Mouse (Mus musculus) kidney, embryonic 14.5 days (tissue): ENCODE results near the gene Fbxo41. TPM values are rescaled to one million over a fixed set of nuclear protein-coding genes. Genes with fewer than 3 reads are reported as not detected.

Experiments
- ATAC-seq: fragments of 200-750 bp; cut with Nextera tagmentation; 2 replicates; pipeline ENCODE4 v1.8.0; 2017; ENCODE audit warnings: moderate number of reproducible peaks, mild to moderate bottlenecking, moderate TSS enrichment, moderate library complexity; ENCODE audit not compliant: low FRiP score, low TSS enrichment
- H3K27ac ChIP-seq: fragments of 300-500 bp; sonication (generic); 2 replicates; pipeline ENCODE4 v1.5.1; 2014; ENCODE audit warnings: low read depth, mild to moderate bottlenecking, low read length, moderate library complexity, mixed read lengths
- H3K27me3 ChIP-seq: fragments of 300-500 bp; sonication (generic); 2 replicates; pipeline ENCODE4 v1.6.1; 2014; ENCODE audit warnings: mild to moderate bottlenecking, low read length; ENCODE audit not compliant: control insufficient read depth, insufficient read depth
- H3K36me3 ChIP-seq: fragments of 300-500 bp; sonication (generic); 2 replicates; pipeline ENCODE4 v1.6.1; 2014; ENCODE audit warnings: low read length, mixed read lengths; ENCODE audit not compliant: control insufficient read depth, insufficient read depth
- H3K4me1 ChIP-seq: fragments of 300-500 bp; sonication (generic); 2 replicates; pipeline ENCODE4 v1.6.1; 2014; ENCODE audit warnings: low read length, mixed read lengths; ENCODE audit not compliant: control insufficient read depth, insufficient read depth
- H3K4me2 ChIP-seq: fragments of 300-500 bp; sonication (generic); replicated peaks from 2 replicates; pipeline ENCODE4 v1.6.1; 2014; ENCODE audit warnings: low read depth, mild to moderate bottlenecking, low read length
- H3K4me3 ChIP-seq: fragments of 300-500 bp; sonication (generic); 2 replicates; pipeline ENCODE4 v1.5.1; 2014; ENCODE audit warnings: mild to moderate bottlenecking, low read length
- H3K9ac ChIP-seq: fragments of 300-500 bp; sonication (generic); 2 replicates; pipeline ENCODE4 v1.6.1; 2014; ENCODE audit warnings: low read depth, mild to moderate bottlenecking, low read length, moderate library complexity
- H3K9me3 ChIP-seq: fragments of 300-500 bp; sonication (generic); 2 replicates; pipeline ENCODE4 v1.6.1; 2016; ENCODE audit warnings: low read length; ENCODE audit not compliant: control insufficient read depth
- WGBS: fragments of 180-500 bp; shearing (Covaris S2); extraction: QIAGEN DNeasy Blood & Tissue Kit; methylation state at CpG from one replicate; pipeline ENCODE4 v1.1.7; 2014; 5-methylcytosine and 5-hydroxymethylcytosine counted together
- polyA plus RNA-seq: library from polyadenylated mRNA; unstranded; fragments of >200 nt; fragmentation: Nextera tagmentation; extraction: Ambion mirVana; gene quantifications from 2 replicates; pipeline ENCODE4 v1.2.1, GENCODE M21; 2014

Fbxo41 gene
- polyA plus RNA-seq, 1 experiment from 2014 or later, result 0.05 TPM

DNA sequence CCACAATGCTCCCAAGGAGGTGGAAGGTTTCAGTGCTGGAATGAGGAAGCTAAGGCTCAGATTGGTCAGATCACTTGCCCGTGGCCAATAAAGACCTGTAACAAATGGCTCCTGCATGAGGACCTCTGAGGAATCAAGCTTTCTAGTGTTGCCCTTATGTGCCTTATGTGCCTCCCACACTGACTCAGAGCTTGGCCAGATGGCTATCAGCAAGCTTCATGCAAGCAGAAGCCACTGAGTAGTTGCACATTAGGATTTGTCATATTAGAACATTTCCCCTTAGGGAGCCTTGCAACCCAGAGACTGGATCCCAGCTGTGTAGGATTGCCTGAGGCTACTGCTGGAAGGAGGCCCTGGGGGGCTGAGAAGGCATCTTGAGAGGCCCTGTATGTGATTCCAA, 2.4 kb downstream of the Fbxo41 start:
- Histone ChIP-seq H3K27me3 (peaks cover 24% of the 10 kb centered on the region), H3K9me3 (no peaks in the 10 kb centered on the region), H3K36me3 (no peaks in the 10 kb centered on the region), H3K4me2 (no peak overlapping the region), H3K27ac (no peak overlapping the region), H3K4me3 (no peak overlapping the region), H3K4me1 (peaks cover 6% of the 10 kb centered on the region; the same call in 1 of the 2 replicates), H3K9ac (no peak overlapping the region)
- 70% methylated on average over 1 of the region's 1 CpGs for WGBS
- ATAC-seq, result no peak

DNA sequence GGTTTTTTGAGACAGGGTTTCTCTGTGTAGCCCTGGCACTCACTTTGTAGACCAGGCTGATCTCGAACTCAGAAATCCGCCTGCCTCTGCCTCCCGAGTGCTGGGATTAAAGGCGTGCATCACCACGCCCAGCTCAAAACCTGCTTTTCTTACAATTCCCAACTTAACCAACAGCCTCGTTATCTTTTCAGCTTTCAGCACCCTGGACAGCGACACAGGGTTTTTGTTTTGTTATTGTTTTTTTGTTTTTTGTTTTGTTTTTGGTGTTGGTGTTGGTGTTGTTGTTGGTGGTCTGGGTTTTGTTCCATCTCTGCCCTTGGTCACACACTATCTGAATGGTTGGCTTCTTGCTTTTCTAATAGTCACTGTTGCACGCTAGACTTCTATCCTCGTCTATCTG, 4.6 kb downstream of the Fbxo41 start:
- H3K9ac ChIP-seq, result no peak overlapping the region
- 56% methylated on average over 9 of the region's 9 CpGs for WGBS
- H3K4me3 ChIP-seq, result no peak overlapping the region
- H3K27ac ChIP-seq, result no peak overlapping the region
- no peaks in the 10 kb centered on the region for H3K36me3 ChIP-seq
- H3K27me3 ChIP-seq, result peaks cover 16% of the 10 kb centered on the region
- no peaks in the 10 kb centered on the region for H3K9me3 ChIP-seq
- ATAC-seq, result no peak
- no peak overlapping the region for H3K4me2 ChIP-seq
- H3K4me1 ChIP-seq, result peaks cover 6% of the 10 kb centered on the region; the same call in 1 of the 2 replicates

DNA sequence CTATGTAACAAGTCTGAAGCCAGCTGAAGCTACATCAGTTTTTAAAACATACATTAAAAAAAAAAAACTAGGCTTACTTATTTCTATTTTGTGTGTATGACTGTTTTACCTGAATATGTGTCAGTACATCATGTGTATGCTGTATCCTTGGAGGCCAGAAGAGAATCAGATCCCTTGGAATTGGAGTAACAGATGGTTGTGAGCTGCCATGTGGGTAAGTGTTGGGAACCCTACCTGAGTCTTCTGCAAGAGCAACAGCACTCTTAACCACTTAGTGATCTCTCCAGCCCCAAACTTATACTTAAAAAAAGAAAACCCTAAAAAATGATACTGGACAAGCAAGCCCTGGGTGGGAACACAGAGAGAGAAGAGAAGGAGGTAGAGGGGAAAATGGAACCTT, 5.8 kb downstream of the Fbxo41 start:
- Histone ChIP-seq H3K4me1 (0 out of 2 replicates have a peak, but pooled peaks cover under 1% of the 10 kb centered on the region), H3K27ac (no peak overlapping the region), H3K4me2 (no peak overlapping the region), H3K9me3 (no peaks in the 10 kb centered on the region), H3K36me3 (no peaks in the 10 kb centered on the region), H3K9ac (no peak overlapping the region), H3K27me3 (peaks cover 6% of the 10 kb centered on the region), H3K4me3 (no peak overlapping the region)
- ATAC-seq, result no peak

- Histone ChIP-seq H3K27me3 (no peaks in the 10 kb centered on the region), H3K4me3 (no peak overlapping the region), H3K36me3 (no peaks in the 10 kb centered on the region), H3K9ac (no peak overlapping the region), H3K9me3 (no peaks in the 10 kb centered on the region), H3K27ac (no peak overlapping the region), H3K4me1 (no peaks in the 10 kb centered on the region; the same call in 1 of the 2 replicates), H3K4me2 (no peak overlapping the region)
- ATAC-seq, result no peak
- 88% methylated on average over 3 of the region's 3 CpGs for WGBS
Observed at GRCm38 (mm10) chr6:85491606-85492005, 11.2 kb downstream of the Fbxo41 start.

DNA sequence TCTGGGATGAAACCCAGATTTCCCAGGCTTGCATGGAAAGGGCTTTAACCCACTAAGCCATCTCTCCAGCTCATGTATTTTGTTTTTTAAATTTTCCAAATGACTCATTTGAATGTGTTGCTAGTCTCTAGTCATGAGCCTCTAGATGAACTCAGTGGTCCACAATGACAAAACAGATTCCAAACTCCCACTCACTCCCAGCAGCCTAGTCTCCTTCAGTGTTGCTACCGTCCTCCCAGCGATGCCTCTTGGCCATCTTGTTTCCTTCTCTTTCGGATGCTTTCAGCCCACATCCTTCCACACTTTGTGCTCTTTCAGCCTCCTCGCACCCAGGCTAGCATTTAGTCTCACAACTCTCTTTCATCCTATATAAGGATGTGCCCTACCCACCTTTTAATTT, 12.5 kb downstream of the Fbxo41 start:
- Histone ChIP-seq H3K4me1 (no peaks in the 10 kb centered on the region; the same call in 1 of the 2 replicates), H3K27ac (no peak overlapping the region), H3K27me3 (peaks cover 9% of the 10 kb centered on the region), H3K4me2 (no peak overlapping the region), H3K36me3 (no peaks in the 10 kb centered on the region), H3K4me3 (no peak overlapping the region), H3K9ac (no peak overlapping the region), H3K9me3 (no peaks in the 10 kb centered on the region)
- ATAC-seq, result no peak
- WGBS, result 87% methylated on average over 4 of the region's 4 CpGs

- Histone ChIP-seq H3K27me3 (peaks cover 14% of the 10 kb centered on the region), H3K4me3 (no peak overlapping the region), H3K27ac (no peak overlapping the region), H3K9ac (no peak overlapping the region), H3K4me1 (no peaks in the 10 kb centered on the region; the same call in 1 of the 2 replicates), H3K36me3 (no peaks in the 10 kb centered on the region), H3K9me3 (no peaks in the 10 kb centered on the region), H3K4me2 (no peak overlapping the region)
- WGBS, result 79% methylated on average over 3 of the region's 3 CpGs
- no peak for ATAC-seq
Observed at GRCm38 (mm10) chr6:85489717-85490116, 13.1 kb downstream of the Fbxo41 start.

GRCm38 (mm10) chr6:85488510-85488909, 14.3 kb downstream of the Fbxo41 start:
- peaks cover 26% of the 10 kb centered on the region for H3K27me3 ChIP-seq
- no peaks in the 10 kb centered on the region; the same call in 1 of the 2 replicates for H3K4me1 ChIP-seq
- no peak overlapping the region for H3K4me2 ChIP-seq
- 72% methylated on average over 4 of the region's 4 CpGs for WGBS
- no peaks in the 10 kb centered on the region for H3K36me3 ChIP-seq
- no peak overlapping the region for H3K4me3 ChIP-seq
- peak; percentile 67; the same call in 1 of the 2 replicates for ATAC-seq
- no peak overlapping the region for H3K27ac ChIP-seq
- no peaks in the 10 kb centered on the region for H3K9me3 ChIP-seq
- no peak overlapping the region for H3K9ac ChIP-seq

DNA sequence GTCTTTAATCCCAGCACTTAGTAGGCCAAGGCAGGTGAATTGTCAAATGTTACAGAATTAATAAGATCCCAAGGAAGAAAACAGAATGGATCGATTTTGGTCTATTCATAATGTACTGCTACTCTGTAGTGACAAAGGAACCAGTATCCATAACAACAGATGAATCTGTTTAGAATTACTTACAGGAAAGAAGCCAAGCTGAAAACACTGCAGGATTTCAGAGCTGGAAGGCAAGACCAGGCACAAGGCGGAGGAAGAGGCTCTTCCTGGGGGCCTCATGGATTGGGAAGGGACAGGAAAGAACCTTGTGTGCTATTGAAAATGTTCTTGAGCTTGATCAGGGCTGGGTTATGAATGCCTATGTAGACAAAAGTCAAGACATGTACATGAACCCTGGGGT, 17.1 kb downstream of the Fbxo41 start:
- ATAC-seq, result no peak
- Histone ChIP-seq H3K9ac (no peak overlapping the region), H3K4me1 (no peaks in the 10 kb centered on the region; the same call in 1 of the 2 replicates), H3K36me3 (no peaks in the 10 kb centered on the region), H3K4me3 (no peak overlapping the region), H3K4me2 (no peak overlapping the region), H3K27ac (no peak overlapping the region), H3K27me3 (peaks cover 36% of the 10 kb centered on the region), H3K9me3 (no peaks in the 10 kb centered on the region)
- 86% methylated on average over 2 of the region's 2 CpGs for WGBS

DNA sequence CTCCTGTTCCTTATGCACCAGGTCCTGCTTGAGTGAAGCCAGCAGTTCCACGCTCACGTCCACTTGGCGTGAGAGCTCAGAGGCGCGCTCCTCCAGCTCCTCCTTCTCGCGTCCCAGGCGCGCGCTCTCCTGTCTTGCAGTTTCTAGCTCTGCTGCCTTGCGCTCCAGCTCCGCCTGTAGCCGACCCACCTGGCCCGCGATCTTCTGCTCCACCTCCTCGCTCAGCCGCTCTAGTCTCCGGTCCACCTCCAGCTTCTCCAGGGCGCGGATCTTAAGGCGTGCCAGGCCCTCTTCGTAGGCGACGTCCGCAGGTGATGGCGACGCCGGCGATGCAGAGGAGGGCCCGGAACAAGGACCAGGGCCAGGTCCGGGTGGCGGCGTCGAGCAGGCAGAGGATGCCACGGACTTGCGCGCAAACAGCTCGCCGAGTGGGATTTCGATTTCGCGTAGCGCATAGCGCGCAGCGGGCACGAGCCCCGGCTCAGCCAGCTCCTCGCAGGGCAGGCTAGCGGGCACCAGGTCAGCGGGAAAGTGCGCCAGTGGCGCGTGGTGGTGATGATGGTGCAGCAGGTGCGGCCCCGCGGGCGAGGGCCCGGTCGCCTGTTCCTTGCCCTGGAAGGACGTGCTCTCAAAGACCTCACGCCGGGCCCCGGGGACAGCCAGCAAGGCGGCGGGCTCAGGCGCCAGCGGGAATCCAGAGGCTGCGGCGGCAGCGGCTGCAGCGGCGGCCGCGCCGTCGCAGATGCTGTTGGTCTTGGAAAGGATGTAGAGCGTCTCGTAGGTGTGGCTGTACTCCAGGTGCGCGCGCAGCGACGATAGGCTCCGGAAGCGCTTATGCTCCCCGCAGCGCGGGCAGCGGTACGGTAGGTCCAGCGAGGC, 18.7 kb downstream of the Fbxo41 start:
- Histone ChIP-seq H3K27me3 (peaks cover 38% of the 10 kb centered on the region), H3K27ac (no peak overlapping the region), H3K4me2 (peak overlapping the region; percentile 42), H3K9ac (peak overlapping the region; percentile 31; the same call in 1 of the 2 replicates), H3K9me3 (no peaks in the 10 kb centered on the region), H3K4me1 (no peaks in the 10 kb centered on the region; the same call in 1 of the 2 replicates), H3K36me3 (no peaks in the 10 kb centered on the region), H3K4me3 (peak overlapping the region; percentile 32)
- no peak for ATAC-seq
- 2% methylated on average over 91 of the region's 92 CpGs for WGBS
